Mouse (Mus musculus): ENCODE data around the gene Gm4792. TPM values are rescaled to one million over a fixed set of nuclear protein-coding genes. Genes with fewer than 3 reads are reported as not detected.

Gm4792 gene
- polyA plus RNA-seq, 1 experiment from 2014 or later, result not detected

GRCm38 (mm10) chr10:94253260-94253807 lies 45.2 kb downstream of the Gm4792 start:
- no peak overlapping the region for H3K27ac ChIP-seq (replicated peaks)
- 80% methylated on average over 17 of the region's 17 CpGs for WGBS
- H3K4me3 ChIP-seq, result no peak overlapping the region
- no peak for DNase-seq (ENCODE audit: low spot score)
- H3K4me1 ChIP-seq, result peaks cover 16% of the 10 kb centered on the region
- no peaks in the 10 kb centered on the region for H3K27me3 ChIP-seq (replicated peaks; ENCODE audit: low read depth, poor library complexity, severe bottlenecking)
- no peaks in the 10 kb centered on the region for H3K9me3 ChIP-seq
- no peaks in the 10 kb centered on the region for H3K36me3 ChIP-seq (replicated peaks)

DNA sequence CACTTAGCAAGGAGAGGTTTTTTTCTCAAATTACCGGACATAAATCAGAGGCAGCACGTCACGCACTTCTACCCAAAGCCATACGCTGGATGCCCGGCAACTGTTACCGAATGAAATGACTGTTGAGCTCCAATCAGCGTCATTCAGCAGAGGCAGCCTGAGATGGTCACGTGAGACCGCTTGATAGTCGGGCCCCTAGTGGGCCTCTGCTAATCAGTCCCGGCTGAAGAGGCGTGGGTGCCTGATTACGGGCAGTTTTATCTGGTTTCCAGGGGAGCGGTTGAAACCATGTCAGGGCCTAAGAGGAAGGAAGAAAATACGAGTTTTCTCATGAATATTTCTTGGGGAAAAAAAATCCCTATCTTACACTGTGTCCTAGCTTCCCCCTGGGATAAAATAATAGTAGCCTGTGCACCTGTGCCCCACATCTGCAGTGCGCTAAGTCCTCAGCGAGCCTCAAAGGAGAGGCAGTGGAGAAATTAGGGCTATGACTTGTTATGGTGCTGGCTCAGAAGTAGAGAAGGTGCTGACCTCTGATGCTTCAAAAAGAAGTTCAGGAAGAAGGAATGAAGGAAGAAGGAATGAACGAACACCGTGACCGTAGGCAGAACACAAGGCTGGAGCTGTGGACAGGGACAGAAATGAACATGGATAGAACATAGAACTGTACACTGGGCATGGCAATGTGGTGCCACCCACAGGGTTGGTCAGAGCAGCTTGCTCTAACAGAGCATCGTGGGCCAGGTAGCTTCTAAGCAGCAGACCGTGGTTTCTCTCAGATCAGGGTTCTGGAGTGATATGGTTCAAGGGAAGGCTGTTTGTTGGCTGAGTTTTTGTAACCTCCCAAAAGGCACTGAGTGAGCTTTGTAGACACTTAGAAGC lies 48.7 kb downstream of the Gm4792 start:
- H3K27ac ChIP-seq (replicated peaks), result no peak overlapping the region
- peak; percentile 63 for DNase-seq (ENCODE audit: low spot score)

DNA sequence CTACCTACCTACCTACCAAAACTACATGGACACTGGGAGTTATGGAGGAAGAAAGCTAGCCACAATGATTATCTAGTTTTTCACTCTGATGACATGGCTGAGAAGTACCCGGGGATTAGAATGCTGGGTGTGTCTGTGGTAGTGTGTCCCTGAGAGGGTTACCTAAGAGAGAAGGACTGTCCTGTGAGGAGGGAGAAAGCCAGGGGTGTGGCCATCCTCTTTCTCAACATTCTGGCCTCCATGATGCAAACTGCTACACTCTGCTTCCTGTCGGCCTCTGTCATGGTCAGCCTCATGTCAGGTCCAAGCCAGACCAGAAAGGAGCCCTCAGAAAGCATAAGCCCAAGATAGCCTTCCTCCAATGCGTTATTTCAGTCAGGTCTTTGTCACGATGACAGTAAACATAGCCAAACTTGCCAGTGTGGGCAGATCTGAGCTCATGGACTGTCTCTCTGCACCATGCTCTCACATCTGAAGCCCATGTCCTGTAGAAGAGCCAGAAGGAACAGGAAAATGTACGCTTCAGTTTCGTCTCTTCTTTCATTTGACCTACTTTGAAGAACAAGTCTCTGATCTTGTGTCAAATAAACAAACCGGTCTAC lies 50.7 kb downstream of the Gm4792 start:
- Histone ChIP-seq H3K4me3 (no peak overlapping the region), H3K27me3 (replicated peaks; ENCODE audit: low read depth, poor library complexity, severe bottlenecking) (no peaks in the 10 kb centered on the region), H3K4me1 (peaks cover 10% of the 10 kb centered on the region), H3K27ac (replicated peaks) (no peak overlapping the region), H3K9me3 (no peaks in the 10 kb centered on the region), H3K36me3 (replicated peaks) (no peaks in the 10 kb centered on the region)
- DNase-seq (ENCODE audit: low spot score), result no peak
- WGBS, result 89% methylated on average over 7 of the region's 7 CpGs

More for the DNA sequence above, 48.7 kb downstream of the Gm4792 start:
- Histone ChIP-seq H3K27me3 (replicated peaks; ENCODE audit: low read depth, poor library complexity, severe bottlenecking) (no peaks in the 10 kb centered on the region), H3K36me3 (replicated peaks) (no peaks in the 10 kb centered on the region), H3K4me1 (peaks cover 10% of the 10 kb centered on the region), H3K4me3 (no peak overlapping the region), H3K9me3 (no peaks in the 10 kb centered on the region)
- 53% methylated on average over 22 of the region's 22 CpGs for whole genome bisulfite sequencing

Other genes with a start within 250 kb of the Gm4792 start
- gene Nr2c1, start 150.7 kb downstream of the Gm4792 start, polyA plus RNA-seq (2016; fragmentation: Nextera tagmentation; extraction: Ambion mirVana), result 12.1 and 12.8 TPM in 2 replicates
- gene Ndufa12, start 100.0 kb downstream of the Gm4792 start, polyA plus RNA-seq (2016; fragmentation: Nextera tagmentation; extraction: Ambion mirVana), result 539 and 546 TPM in 2 replicates
- 2.1 and 3.2 TPM in 2 replicates for gene Tmcc3, start 13.2 kb upstream of the Gm4792 start, polyA plus RNA-seq (2016; fragmentation: Nextera tagmentation; extraction: Ambion mirVana)